Mouse (Mus musculus) left cerebral cortex, adult 18-20 months (tissue): ENCODE measurements around the gene Fam49a. TPM values are rescaled to one million over a fixed set of nuclear protein-coding genes. Genes with fewer than 3 reads are reported as not detected.

Experiments
- DNase-seq, 2 experiments: peaks; one replicate each; pipeline ENCODE4 v3.0.0; 2021 to 2022; ENCODE audit warnings: low spot score in 2 of 2, mixed read lengths in 1 of 2
- total RNA-seq, 2 experiments: library from RNA; stranded (reverse); gene quantifications; 2 replicates each; pipeline ENCODE4 v1.2.3; 2021

Gene Fam49a
- total RNA-seq, 2 experiments from 2014 or later, result 179 TPM

DNA sequence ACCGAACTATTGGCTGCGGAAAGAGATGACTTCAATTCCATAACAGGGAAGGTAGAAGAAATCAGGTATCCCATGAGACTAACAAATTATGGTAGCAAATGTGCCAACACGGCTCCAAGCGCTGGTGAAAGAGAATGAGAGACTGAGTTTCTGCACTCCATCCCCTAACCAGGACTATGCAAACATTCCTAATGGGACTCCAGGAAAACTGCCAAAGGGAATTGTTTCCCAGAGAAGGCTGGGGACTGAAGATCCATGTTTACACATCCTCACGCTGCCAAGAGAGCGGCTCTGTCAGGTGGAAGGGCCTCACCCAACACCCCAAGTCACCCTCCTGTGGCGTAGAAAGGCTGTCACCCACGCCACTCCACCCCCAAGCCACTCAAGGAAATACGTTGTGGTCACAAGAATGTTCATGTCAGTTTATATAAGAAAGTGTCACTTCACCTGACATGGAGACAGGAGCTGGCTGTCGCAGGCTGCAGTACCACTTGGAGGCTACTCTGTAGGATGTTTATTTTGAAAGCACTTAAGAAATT is 92.2 kb downstream of the Fam49a start:
- no peak for DNase-seq

DNA sequence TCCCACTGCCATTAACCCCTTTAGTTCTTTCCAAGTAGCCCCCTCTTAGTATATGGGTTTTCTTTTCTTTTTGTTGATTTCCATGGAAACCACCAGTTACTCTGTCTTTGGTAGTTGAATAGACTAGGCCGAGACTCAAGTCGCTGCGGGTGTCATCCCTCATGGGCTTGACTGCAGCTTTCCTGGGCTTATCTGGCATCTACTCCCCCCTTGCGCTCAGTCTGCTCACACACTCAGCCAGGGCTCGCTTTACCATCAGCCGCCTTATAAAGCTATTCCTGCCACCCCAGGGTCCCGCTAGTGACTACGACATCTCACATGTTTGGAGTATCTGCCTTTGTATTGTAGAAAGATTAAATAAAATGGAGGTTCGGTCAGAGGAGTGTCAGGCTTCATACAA is 94.1 kb downstream of the Fam49a start:
- no peak for DNase-seq

- peak in 1 of 2 experiments; percentile 19 for DNase-seq
Measured at GRCm38 (mm10) chr12:12356463-12356862, 94.5 kb downstream of the Fam49a start.

- no peak for DNase-seq
Measured at GRCm38 (mm10) chr12:12356946-12357345, 95.0 kb downstream of the Fam49a start.

GRCm38 (mm10) chr12:12359923-12360322 is 98.0 kb downstream of the Fam49a start:
- DNase-seq, result no peak

DNA sequence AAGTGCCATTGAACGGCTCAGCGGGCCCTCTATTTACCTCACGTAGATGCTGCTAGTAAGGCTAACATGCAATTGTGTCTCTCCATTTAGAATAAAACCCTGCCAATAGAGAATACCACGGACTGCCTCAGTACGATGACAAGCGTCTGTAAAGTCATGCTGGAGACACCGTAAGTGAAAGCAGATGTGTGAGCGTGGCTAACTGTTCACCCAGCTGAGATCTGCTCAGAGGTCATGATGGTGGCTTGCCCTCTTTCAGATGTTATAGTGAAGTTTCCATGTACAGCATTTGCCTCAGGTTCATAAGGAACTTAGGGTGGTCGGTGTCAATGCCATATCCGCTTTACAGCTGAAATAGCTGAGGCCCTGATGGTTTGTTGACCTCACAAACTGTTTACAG is 100.4 kb downstream of the Fam49a start:
- DNase-seq, result no peak

- DNase-seq, result no peak
Measured at GRCm38 (mm10) chr12:12364201-12364600, 102.3 kb downstream of the Fam49a start.

GRCm38 (mm10) chr12:12367423-12367822 is 105.5 kb downstream of the Fam49a start:
- DNase-seq, result peak; percentile 13 to 35

DNA sequence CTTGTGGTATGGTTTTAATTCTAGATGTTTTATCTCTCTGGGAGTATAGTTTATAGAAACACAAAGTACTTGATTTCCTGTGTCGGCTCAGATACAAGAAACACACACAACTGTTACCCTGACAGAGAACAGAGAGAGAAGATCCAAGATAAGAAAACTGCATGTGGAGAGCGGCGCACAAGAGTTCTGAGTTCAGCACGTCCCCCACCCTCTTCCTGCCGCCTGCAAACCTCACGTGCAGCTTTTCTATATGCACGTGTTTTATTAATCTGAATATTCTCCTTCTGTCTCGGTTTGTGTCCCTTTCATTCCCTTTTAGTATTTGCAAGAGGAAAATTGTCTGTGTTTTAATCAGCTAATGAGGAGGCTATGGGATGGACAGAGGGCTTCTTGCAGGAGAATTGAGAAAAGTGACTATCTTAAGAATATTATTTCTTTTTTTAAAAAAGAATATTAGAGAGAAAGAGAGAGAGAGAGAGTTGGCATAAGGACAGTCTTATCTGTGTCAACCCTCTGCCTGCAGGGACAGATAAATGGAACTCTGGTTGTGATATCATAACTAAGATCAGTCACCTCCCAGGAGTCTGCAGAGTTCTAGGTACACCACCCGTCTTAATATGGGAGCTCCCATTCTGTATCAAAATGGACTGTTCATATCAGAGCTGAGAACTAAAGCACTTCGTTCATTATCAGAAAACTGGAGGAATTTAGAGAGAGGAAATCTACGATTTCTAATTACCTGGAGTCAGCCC is 111.3 kb downstream of the Fam49a start:
- no peak for DNase-seq

GRCm38 (mm10) chr12:12379056-12379455 is 117.1 kb downstream of the Fam49a start:
- DNase-seq, result no peak

DNA sequence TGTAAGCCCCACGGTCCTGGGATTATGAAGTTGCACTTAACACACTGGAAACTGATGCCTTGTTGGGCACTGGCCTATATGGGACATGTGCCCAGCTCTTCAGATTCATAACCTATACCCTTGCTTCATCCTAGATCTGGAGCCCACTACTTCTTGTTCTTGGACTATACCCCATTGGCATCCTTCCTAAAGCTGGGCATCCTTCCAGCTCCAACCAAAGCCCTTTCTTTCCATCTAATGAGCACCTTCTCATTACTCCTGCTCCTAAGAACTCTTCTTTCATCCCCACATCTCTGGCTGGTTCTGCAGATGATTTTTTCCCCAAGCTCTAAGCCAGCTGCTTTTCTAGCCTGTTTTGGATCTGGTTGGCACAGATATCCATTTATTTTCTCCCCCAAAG is 127.3 kb downstream of the Fam49a start:
- DNase-seq, result no peak

- peak; percentile 66 to 74 for DNase-seq
Measured at GRCm38 (mm10) chr12:12396224-12396623, 134.3 kb downstream of the Fam49a start.

DNA sequence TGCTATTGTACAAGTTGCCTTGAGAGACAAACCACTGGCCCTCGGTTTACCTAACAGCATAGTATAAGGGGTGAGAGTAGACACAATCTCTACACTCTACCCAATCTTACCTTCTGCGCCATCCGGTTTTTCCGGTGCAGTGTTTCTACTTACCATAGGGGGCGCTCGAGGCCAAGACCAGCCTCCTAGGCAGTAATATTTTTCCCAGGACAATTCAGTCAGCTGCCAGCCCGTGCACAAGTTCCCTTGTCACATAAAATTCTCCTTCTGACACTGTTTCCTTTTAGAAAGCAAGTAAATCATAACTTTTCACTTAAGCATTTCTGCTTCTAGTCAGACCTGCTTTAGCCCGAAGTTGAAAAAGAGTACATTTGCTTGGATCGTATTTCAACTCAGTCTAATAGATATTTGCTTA is 139.1 kb downstream of the Fam49a start:
- DNase-seq, result peak; percentile 49 to 50

- no peak for DNase-seq
Measured at GRCm38 (mm10) chr12:12401504-12401903, 139.6 kb downstream of the Fam49a start.

DNA sequence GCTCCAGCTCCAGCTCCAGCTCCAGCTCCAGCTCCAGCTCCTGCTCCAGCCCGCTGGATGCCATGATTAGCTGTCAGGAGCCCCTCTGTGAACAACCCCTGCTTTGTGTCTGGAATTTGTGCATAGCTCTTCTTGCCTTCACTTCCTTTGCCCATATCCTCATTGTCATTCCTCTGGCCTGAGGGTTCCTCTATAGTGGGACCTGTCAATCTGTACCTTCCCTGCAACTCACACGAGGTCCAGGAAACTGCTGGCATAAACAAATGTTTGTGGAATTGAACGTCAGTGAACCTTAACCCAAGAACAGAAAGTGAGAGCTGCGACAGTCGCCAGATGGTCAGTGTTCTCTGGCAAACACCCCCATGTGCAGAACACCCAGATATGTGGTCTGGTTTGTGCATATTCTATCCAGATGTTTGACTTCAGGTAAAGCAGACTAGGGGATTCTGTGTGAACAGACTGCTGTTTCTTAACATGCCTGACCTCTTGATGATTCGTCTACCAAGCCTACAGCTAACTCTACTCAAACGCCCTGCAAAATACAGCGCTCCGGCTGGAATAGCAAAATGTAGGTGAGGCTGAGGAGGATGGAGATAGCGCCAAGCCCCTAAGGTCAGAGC is 143.7 kb downstream of the Fam49a start:
- no peak for DNase-seq

- DNase-seq, result no peak
Measured at GRCm38 (mm10) chr12:12409044-12409443, 147.1 kb downstream of the Fam49a start.

GRCm38 (mm10) chr12:12412674-12413073 is 150.7 kb downstream of the Fam49a start:
- DNase-seq, result peak; percentile 72 to 91

DNA sequence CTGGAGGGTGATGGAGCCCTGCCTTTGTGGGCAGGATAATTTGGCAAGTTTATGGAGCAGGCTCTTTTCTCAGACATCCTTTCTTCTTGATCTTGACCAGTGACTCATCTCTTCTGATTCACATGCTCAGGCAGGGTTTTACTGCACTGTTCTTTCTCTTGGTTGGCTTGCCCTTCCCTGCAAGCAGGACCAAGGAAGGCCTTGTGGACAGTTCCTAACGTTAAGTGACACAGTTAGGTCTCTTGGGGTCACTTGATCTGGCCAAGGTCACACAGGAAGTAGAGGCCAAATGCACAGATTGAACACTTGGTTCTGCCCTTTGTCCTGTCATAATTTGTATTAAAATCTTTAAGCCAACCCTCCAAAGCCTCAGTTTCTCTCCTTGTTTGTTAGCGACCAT is 158.5 kb downstream of the Fam49a start:
- no peak for DNase-seq

GRCm38 (mm10) chr12:12420841-12421579 is 159.1 kb downstream of the Fam49a start:
- peak; percentile 78 to 83 for DNase-seq

DNA sequence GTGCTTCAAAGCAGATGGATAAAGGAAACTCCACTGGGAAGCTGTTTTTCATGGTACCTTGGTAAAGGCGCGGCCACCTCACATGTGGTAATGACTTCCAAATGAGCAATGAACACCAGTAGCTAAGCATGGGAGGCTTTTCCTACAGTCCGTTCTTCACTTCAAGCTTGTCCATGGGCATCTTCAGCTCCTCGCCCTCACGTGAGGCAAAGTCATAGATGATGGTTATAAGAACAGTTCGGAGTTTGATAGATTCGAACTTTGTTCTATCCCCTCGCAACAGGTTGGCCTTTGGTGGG is 159.6 kb downstream of the Fam49a start:
- no peak for DNase-seq

- DNase-seq, result no peak
Measured at GRCm38 (mm10) chr12:12425188-12425587, 163.2 kb downstream of the Fam49a start.

GRCm38 (mm10) chr12:12427285-12427684 is 165.3 kb downstream of the Fam49a start:
- no peak for DNase-seq
